Mouse (Mus musculus): ENCODE results near the gene Nos1ap. TPM values are rescaled to one million over a fixed set of nuclear protein-coding genes. Genes with fewer than 3 reads are reported as not detected.

Nos1ap gene
- polyA plus RNA-seq, 1 experiment from 2014 or later: 28.3 TPM

DNA sequence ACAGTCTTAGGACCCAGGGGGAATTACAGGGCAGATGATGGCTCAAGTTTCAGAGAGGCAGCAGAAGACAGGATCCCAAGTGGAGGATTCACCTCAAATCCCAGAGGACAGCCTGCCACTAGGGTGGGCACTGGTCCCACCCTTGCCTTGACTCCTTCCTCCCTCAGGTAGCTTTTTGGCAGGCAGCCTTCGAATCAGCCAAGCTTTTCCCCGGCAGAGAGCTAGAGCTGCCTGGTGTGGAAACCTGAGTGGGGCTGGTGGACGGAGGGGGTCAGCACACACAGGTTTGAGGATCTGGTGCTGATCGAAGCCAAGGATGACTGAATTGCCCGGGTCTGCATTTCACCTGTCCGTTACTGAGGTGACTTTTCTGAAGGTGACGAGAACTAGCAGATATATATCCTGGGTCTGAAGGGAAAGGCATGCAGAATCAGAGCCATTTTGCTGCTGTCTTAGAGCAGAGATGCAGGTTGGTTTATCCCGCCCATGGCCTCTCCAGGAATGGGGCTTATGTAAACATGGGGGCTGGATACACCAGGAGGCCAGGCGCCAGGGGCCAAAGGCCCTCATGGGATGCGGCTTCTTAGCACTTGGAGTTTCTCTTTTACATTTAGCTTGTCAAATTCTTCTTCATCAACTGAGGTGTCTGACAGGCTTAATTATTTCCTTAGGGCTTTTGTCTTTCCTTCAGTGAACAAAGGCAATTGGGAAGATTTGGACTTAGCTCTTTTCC lies 229.3 kb downstream of the Nos1ap start:
- H3K4me3 ChIP-seq: no peak overlapping the region
- H3K9me3 ChIP-seq: no peaks in the 10 kb centered on the region
- 75% methylated on average over 10 of the region's 10 CpGs for WGBS
- H3K4me1 ChIP-seq: no peaks in the 10 kb centered on the region
- H3K27ac ChIP-seq: no peak overlapping the region
- H3K9ac ChIP-seq: no peak overlapping the region
- H3K27me3 ChIP-seq (replicated peaks): 0 out of 2 replicates have a peak, but pooled peaks cover 3% of the 10 kb centered on the region
- H3K4me2 ChIP-seq: no peak overlapping the region
- no peak for ATAC-seq (replicated peaks)
- H3K36me3 ChIP-seq (replicated peaks): no peaks in the 10 kb centered on the region

DNA sequence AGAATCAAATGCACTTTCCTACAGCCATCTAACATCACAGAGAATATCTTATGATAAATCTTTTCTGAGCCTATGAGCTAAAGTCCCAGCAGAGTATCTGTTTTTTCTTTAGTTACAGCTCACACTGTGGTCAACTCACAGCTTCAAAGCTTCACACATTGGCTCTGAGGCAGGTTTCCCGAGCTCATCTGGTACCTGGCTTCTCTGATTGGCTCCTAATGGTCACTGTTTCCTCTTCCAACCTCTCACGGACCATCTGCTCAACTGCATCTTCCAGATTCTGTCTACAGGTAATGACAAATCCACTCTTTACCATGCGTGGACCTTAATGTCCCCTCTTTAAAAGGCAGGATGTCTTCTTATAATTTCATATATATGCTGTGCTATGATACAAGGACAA lies 236.3 kb downstream of the Nos1ap start:
- Histone ChIP-seq H3K27ac (no peak overlapping the region), H3K4me1 (no peaks in the 10 kb centered on the region), H3K27me3 (replicated peaks) (no peaks in the 10 kb centered on the region), H3K9me3 (no peaks in the 10 kb centered on the region), H3K36me3 (replicated peaks) (no peaks in the 10 kb centered on the region), H3K9ac (no peak overlapping the region), H3K4me3 (no peak overlapping the region), H3K4me2 (no peak overlapping the region)
- 69% methylated on average over 3 of the region's 3 CpGs for WGBS
- ATAC-seq (replicated peaks): no peak; the same call in 1 of the 2 replicates

DNA sequence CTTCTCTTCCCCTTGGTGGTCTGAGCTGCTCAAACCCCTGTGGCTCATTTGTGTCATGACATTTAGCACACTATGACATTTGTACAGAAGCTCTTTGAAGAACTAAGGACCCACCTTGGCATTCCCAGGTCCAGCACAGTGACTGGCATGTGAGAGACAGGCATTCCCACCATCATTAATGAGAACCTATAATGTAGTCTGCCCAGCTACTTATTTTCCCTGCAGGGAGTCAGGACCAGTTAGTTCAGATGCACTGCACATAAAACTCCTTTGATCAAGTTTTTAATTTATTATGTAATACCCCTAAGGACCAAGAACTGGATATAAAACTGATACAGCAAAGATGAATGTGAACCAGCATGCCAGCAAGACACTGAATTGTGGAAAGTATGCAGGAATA lies 238.6 kb downstream of the Nos1ap start:
- Histone ChIP-seq H3K4me3 (no peak overlapping the region), H3K27me3 (replicated peaks) (no peaks in the 10 kb centered on the region), H3K4me1 (no peaks in the 10 kb centered on the region), H3K9me3 (no peaks in the 10 kb centered on the region), H3K9ac (no peak overlapping the region), H3K27ac (no peak overlapping the region), H3K4me2 (no peak overlapping the region), H3K36me3 (replicated peaks) (no peaks in the 10 kb centered on the region)
- 0 out of 2 replicates have a peak, but pooled peaks have one; percentile 56 for ATAC-seq (replicated peaks)

DNA sequence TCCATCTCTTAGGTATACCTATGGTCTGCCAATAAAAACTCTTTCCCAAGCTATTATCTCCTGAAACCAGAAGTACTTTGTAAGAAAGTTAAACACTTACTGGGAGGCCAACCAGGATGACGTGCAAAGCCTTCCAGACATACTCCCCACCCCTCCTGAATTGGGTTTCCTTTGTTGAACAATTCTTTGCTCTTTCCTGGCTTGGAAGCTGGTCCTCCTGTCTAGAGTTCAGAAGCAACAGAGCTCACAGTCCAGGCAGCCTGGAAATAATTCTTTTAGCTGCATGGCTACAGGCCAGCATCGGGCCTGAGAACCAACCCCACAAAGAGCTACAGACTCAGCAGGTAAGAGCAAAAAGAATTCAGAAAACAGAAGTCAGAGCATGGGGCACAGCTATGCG lies 243.4 kb downstream of the Nos1ap start:
- no peaks in the 10 kb centered on the region for H3K36me3 ChIP-seq (replicated peaks)
- H3K4me2 ChIP-seq: no peak overlapping the region
- H3K27ac ChIP-seq: no peak overlapping the region
- no peaks in the 10 kb centered on the region for H3K4me1 ChIP-seq
- H3K27me3 ChIP-seq (replicated peaks): no peaks in the 10 kb centered on the region
- no peak overlapping the region for H3K9ac ChIP-seq
- H3K9me3 ChIP-seq: no peaks in the 10 kb centered on the region
- no peak for ATAC-seq (replicated peaks)
- H3K4me3 ChIP-seq: no peak overlapping the region
- 82% methylated on average over 3 of the region's 3 CpGs for WGBS

DNA sequence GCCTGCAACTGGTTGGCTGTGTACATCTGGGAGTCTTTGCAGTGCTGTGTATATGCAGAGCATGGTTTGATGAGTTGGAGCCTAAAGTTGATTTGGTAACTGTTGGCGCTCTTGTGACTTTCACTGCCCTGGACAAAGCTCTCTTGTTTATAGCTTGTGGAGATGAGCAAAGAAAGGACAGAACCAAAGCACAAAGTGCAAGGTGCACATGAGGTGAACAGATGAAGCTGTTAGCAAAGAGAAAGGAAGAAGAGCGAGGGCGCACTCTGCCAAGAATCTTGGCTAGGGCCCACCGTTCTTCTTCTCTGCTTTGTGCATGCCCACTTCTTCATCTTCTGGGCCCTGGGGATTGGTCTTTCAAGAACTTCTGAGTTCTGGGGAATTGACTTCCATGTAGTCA lies 245.8 kb downstream of the Nos1ap start:
- Histone ChIP-seq H3K27me3 (replicated peaks) (no peaks in the 10 kb centered on the region), H3K9ac (no peak overlapping the region), H3K4me1 (no peaks in the 10 kb centered on the region), H3K27ac (no peak overlapping the region), H3K36me3 (replicated peaks) (no peaks in the 10 kb centered on the region), H3K9me3 (no peaks in the 10 kb centered on the region), H3K4me3 (no peak overlapping the region), H3K4me2 (no peak overlapping the region)
- 97% methylated on average over 4 of the region's 4 CpGs for WGBS
- ATAC-seq (replicated peaks): no peak

DNA sequence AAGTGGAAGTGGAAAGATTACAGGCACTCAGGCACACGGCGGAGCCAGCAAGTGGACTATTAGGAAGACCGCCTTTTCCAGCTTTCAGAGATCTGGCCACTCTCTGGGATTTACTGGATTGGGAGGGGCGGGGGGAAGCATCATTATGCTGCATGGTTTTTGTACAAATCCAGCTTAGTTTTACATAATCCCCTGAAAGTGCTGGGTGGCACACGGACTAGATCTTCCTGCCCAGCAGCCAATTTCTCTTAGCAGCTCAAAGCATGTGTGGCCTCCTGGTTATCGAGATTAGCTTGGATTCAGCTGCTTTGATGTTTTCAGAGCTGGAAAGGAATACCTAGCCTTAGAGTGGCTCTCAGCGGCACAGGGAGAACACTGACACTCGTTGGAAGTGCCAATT lies 246.6 kb downstream of the Nos1ap start:
- H3K4me1 ChIP-seq: no peaks in the 10 kb centered on the region
- H3K27me3 ChIP-seq (replicated peaks): no peaks in the 10 kb centered on the region
- no peak overlapping the region for H3K4me3 ChIP-seq
- no peaks in the 10 kb centered on the region for H3K9me3 ChIP-seq
- no peaks in the 10 kb centered on the region for H3K36me3 ChIP-seq (replicated peaks)
- WGBS: 51% methylated on average over 8 of the region's 8 CpGs
- no peak overlapping the region for H3K4me2 ChIP-seq
- H3K27ac ChIP-seq: no peak overlapping the region
- 0 out of 2 replicates have a peak, but pooled peaks have one; percentile 27 for ATAC-seq (replicated peaks)
- H3K9ac ChIP-seq: no peak overlapping the region

DNA sequence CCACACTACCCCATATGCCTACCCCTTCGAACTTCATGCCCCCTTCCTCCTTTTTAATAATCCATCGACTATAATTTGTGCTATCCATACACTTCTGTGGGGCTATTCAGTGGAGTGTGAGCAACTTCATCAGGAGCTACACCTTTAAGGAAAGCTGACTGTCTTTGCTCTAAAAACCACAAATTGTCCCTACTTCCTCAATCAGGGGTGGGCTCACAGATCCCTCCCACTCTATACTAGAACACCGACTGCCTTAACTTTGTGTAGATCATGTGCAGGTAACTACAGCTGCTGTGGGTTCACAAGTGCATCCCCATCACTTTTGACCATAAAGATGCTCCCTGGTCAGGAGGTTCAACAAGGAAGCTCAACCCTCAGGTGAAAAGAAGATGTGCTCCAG lies 249.7 kb downstream of the Nos1ap start:
- ATAC-seq (replicated peaks): no peak

DNA sequence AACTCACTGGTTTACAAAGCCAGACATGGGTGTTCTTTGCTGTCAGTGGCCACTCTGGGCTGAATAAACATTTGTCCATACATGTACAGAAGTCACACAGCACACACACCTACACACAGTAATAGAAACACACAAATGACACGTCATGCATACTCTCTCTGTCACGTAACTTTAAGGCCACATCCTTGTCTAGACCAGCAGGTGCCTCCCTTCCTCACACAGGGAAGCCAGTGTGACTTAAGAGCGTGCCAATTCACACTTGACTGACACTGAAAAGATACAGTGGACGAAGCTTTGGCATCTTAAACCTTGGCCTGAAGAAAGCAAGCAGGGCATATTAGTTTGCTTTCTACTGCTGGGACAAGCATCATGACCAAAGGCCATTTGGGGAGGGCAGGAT lies 256.9 kb downstream of the Nos1ap start:
- Histone ChIP-seq H3K27ac (no peak overlapping the region), H3K9ac (no peak overlapping the region), H3K4me1 (no peaks in the 10 kb centered on the region), H3K4me2 (no peak overlapping the region), H3K4me3 (no peak overlapping the region), H3K36me3 (replicated peaks) (no peaks in the 10 kb centered on the region), H3K27me3 (replicated peaks) (no peaks in the 10 kb centered on the region), H3K9me3 (no peaks in the 10 kb centered on the region)
- 72% methylated on average over 4 of the region's 4 CpGs for WGBS
- ATAC-seq (replicated peaks): no peak

More for the DNA sequence above, 249.7 kb downstream of the Nos1ap start:
- H3K27ac ChIP-seq: no peak overlapping the region
- no peaks in the 10 kb centered on the region for H3K27me3 ChIP-seq (replicated peaks)
- no peak overlapping the region for H3K4me3 ChIP-seq
- H3K4me2 ChIP-seq: no peak overlapping the region
- H3K4me1 ChIP-seq: no peaks in the 10 kb centered on the region
- no peaks in the 10 kb centered on the region for H3K9me3 ChIP-seq
- 92% methylated on average over 3 of the region's 3 CpGs for WGBS
- H3K9ac ChIP-seq: no peak overlapping the region
- no peaks in the 10 kb centered on the region for H3K36me3 ChIP-seq (replicated peaks)

DNA sequence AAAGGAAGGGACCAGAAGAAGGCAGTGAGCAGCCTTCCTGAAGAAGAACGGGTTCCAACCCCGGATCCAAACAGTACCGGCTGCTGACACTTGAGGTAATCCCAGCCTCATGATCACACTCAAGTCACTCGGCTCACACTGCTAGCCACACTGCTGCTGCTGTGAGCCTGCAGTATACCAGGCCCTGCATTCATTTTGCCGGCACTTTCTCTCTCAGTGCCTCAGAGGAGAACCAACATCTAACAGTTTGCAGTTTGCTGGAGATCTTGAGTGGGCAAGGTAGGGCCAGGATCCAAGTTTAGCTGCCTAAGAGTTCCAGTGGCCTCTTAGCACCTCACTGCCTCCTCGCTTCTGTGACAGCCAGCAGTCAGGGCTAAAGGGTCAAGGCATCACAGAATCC lies 257.7 kb downstream of the Nos1ap start:
- Histone ChIP-seq H3K9ac (no peak overlapping the region), H3K4me2 (no peak overlapping the region), H3K27ac (no peak overlapping the region), H3K4me1 (no peaks in the 10 kb centered on the region), H3K9me3 (no peaks in the 10 kb centered on the region), H3K27me3 (replicated peaks) (no peaks in the 10 kb centered on the region), H3K4me3 (no peak overlapping the region), H3K36me3 (replicated peaks) (no peaks in the 10 kb centered on the region)
- WGBS: 68% methylated on average over 6 of the region's 6 CpGs
- ATAC-seq (replicated peaks): no peak

DNA sequence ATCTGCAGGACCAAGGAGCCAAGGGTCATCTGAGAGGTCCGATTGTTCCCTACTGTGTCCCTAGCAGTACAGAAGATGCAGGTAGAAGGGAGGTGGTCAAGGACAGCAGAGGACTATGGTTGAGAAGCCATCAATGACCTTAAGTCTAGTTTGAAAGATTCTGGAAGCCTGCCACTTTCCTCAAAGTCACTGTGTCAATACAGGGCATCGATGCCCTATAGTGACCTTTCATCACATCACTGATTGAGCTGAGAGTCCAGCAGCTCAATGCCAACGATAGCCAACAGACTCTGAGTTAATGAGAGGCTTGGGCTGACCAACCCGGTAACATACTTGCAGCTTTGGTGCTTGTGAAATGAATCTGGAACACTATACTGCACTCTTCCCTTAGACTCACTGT lies 264.4 kb downstream of the Nos1ap start:
- Histone ChIP-seq H3K27me3 (replicated peaks) (no peaks in the 10 kb centered on the region), H3K27ac (no peak overlapping the region), H3K4me1 (no peaks in the 10 kb centered on the region), H3K9me3 (no peaks in the 10 kb centered on the region), H3K36me3 (replicated peaks) (no peaks in the 10 kb centered on the region), H3K9ac (no peak overlapping the region), H3K4me3 (no peak overlapping the region), H3K4me2 (no peak overlapping the region)
- ATAC-seq (replicated peaks): no peak
- 93% methylated on average over 4 of the region's 4 CpGs for WGBS

DNA sequence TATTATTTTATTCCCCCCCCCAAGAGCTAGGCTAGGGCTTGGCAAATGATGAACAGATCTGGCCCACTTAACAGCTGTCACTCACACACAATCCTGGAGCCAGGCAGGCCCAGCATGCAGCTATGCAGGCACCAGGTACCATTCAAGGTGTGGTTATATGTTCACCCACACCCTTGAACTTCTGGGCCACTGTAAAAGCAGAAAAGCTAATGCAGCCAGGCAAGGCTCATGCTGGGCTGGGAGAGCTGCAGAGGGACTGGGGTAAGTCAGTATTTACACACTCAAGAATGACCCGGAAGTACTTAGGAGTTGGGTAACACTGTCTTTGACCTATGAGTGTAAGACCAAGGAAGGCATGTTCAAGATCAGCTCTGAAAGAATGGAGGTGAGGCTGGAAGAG lies 265.3 kb downstream of the Nos1ap start:
- Histone ChIP-seq H3K9me3 (no peaks in the 10 kb centered on the region), H3K4me3 (no peak overlapping the region), H3K27ac (no peak overlapping the region), H3K27me3 (replicated peaks) (no peaks in the 10 kb centered on the region), H3K36me3 (replicated peaks) (no peaks in the 10 kb centered on the region), H3K9ac (no peak overlapping the region), H3K4me1 (no peaks in the 10 kb centered on the region), H3K4me2 (no peak overlapping the region)
- no peak for ATAC-seq (replicated peaks)
- 100% methylated on average over 1 of the region's 1 CpGs for WGBS

DNA sequence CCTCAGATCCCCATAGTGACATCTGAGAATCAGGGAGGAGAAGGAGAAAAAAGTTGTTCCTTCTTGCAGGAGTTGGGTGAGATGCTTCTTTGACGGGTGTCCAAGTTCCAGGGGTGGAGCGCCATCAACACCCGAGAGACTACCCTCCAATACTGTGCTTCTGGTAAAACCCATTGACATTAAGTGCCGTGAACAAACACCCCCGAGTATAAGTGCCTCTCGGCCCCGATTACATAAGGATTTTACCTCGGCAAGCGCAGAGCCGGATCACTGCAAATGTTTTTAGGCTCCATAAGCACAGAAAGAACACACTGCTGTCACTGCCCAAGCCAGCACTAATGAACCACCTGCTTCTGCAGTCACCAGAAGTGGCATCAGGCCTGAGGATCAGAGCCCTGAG lies 266.7 kb downstream of the Nos1ap start:
- Histone ChIP-seq H3K36me3 (replicated peaks) (no peaks in the 10 kb centered on the region), H3K9ac (no peak overlapping the region), H3K27ac (no peak overlapping the region), H3K4me2 (no peak overlapping the region), H3K9me3 (no peaks in the 10 kb centered on the region), H3K27me3 (replicated peaks) (no peaks in the 10 kb centered on the region), H3K4me3 (no peak overlapping the region), H3K4me1 (no peaks in the 10 kb centered on the region)
- no peak for ATAC-seq (replicated peaks)
- WGBS: 87% methylated on average over 10 of the region's 10 CpGs

DNA sequence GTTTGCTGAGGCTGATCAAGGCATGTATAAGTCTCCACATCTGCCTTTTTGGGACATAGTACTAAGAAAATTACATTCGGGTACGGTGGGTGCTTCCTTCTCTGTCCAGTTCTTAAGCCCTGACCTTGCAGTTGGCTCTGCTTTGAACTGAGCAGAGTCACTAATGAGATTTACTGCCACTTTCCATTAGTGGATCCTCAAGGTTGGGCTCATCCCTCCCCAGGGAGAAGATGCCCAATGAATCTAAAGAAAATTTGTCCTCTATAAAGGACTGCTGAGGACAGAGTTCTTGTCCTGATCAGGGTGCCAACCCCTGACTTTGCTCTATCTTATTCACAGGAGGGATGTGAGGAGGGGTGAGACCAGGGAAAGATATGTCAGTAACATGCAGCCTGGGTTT lies 267.6 kb downstream of the Nos1ap start:
- no peaks in the 10 kb centered on the region for H3K27me3 ChIP-seq (replicated peaks)
- no peaks in the 10 kb centered on the region for H3K36me3 ChIP-seq (replicated peaks)
- no peak overlapping the region for H3K4me2 ChIP-seq
- H3K4me3 ChIP-seq: no peak overlapping the region
- 73% methylated on average over 2 of the region's 2 CpGs for WGBS
- H3K27ac ChIP-seq: no peak overlapping the region
- no peak overlapping the region for H3K9ac ChIP-seq
- ATAC-seq (replicated peaks): no peak
- no peaks in the 10 kb centered on the region for H3K4me1 ChIP-seq
- no peaks in the 10 kb centered on the region for H3K9me3 ChIP-seq

All from midbrain, embryonic 15.5 days (tissue).